Mouse (Mus musculus) gastrocnemius, adult 8-10 months (tissue): ENCODE measurements around the gene Rcan2. TPM values are rescaled to one million over a fixed set of nuclear protein-coding genes. Genes with fewer than 3 reads are reported as not detected.
A peak's percentile ranks its signal among the peaks of the same experiment; 100 is the strongest.
"Not testable (repeated sequence)": the region's sequence is repeated elsewhere in the genome, so short reads cannot be mapped to it uniquely, and the experiment has no call there.

Source experiments
- DNase-seq, 2 experiments: peaks; one replicate each; pipeline ENCODE4 v3.0.0; 2022; ENCODE audit warnings: low spot score in 2 of 2
- total RNA-seq, 4 experiments: library from RNA; stranded (reverse); gene quantifications; 2 replicates each; pipeline ENCODE4 v1.2.4; 2022

The Rcan2 gene
- total RNA-seq, 4 experiments from 2014 or later: 40.1 to 55.7 (median 44.0) TPM

GRCm38 (mm10) chr17:43824781-43825410 is 23.7 kb downstream of the Rcan2 start:
- no peak for DNase-seq

- not testable (repeated sequence) for DNase-seq
Observed at GRCm38 (mm10) chr17:43825411-43825785, 24.2 kb downstream of the Rcan2 start.

- DNase-seq: no peak
Observed at GRCm38 (mm10) chr17:43827261-43827660, 26.1 kb downstream of the Rcan2 start.

GRCm38 (mm10) chr17:43832401-43833124 is 31.4 kb downstream of the Rcan2 start:
- no peak for DNase-seq

GRCm38 (mm10) chr17:43840208-43840607 is 39.1 kb downstream of the Rcan2 start:
- no peak for DNase-seq

- no peak for DNase-seq
Observed at GRCm38 (mm10) chr17:43846714-43847113, 45.6 kb downstream of the Rcan2 start.

GRCm38 (mm10) chr17:43848903-43849302 is 47.8 kb downstream of the Rcan2 start:
- DNase-seq: no peak

GRCm38 (mm10) chr17:43855132-43855531 is 54.0 kb downstream of the Rcan2 start:
- DNase-seq: no peak

GRCm38 (mm10) chr17:43856081-43856480 is 54.9 kb downstream of the Rcan2 start:
- DNase-seq: no peak

GRCm38 (mm10) chr17:43868808-43869207 is 67.7 kb downstream of the Rcan2 start:
- no peak for DNase-seq

- DNase-seq: peak; percentile 50 to 61
Observed at GRCm38 (mm10) chr17:43869677-43870076, 68.5 kb downstream of the Rcan2 start.

GRCm38 (mm10) chr17:43874417-43874816 is 73.3 kb downstream of the Rcan2 start:
- no peak for DNase-seq

GRCm38 (mm10) chr17:43877425-43877824 is 76.3 kb downstream of the Rcan2 start:
- no peak for DNase-seq

GRCm38 (mm10) chr17:43883016-43883415 is 81.9 kb downstream of the Rcan2 start:
- no peak for DNase-seq

GRCm38 (mm10) chr17:43886262-43886661 is 85.1 kb downstream of the Rcan2 start:
- no peak for DNase-seq

GRCm38 (mm10) chr17:43887931-43888330 is 86.8 kb downstream of the Rcan2 start:
- no peak for DNase-seq

- DNase-seq: no peak
Observed at GRCm38 (mm10) chr17:43897346-43897745, 96.2 kb downstream of the Rcan2 start.

- DNase-seq: peak; percentile 5 to 6
Observed at GRCm38 (mm10) chr17:43899405-43900092, 98.4 kb downstream of the Rcan2 start.

GRCm38 (mm10) chr17:43900133-43900532 is 99.0 kb downstream of the Rcan2 start:
- DNase-seq: no peak

GRCm38 (mm10) chr17:43901474-43901873 is 100.3 kb downstream of the Rcan2 start:
- no peak for DNase-seq

- DNase-seq: no peak
Observed at GRCm38 (mm10) chr17:43903807-43904771, 102.9 kb downstream of the Rcan2 start.
